Mouse (Mus musculus) thymus, adult 2 months (tissue): ENCODE measurements at regions not wholly inside any gene's neighbourhood (a gene's known extent, or its start where the extent isn't known, plus 50 kb on each side); places are given as distances from the start of the nearest gene placed in this dataset.

Experiments
- CTCF ChIP-seq: fragments of 200-500 bp; IDR thresholded peaks from 2 replicates; pipeline ENCODE4 v1.5.1; 2012; ENCODE audit warnings: mild to moderate bottlenecking, control low read depth, low read length, moderate library complexity, borderline replicate concordance; ENCODE audit not compliant: control insufficient read depth, poor library complexity, insufficient read depth; ENCODE audit errors: extremely low read depth
- POLR2A ChIP-seq: fragments of 200-500 bp; IDR thresholded peaks from 2 replicates; pipeline ENCODE4 v1.6.1; 2012; ENCODE audit warnings: mild to moderate bottlenecking, low read length, control low read depth, moderate library complexity; ENCODE audit not compliant: control insufficient read depth, poor library complexity, insufficient read depth; ENCODE audit errors: extremely low read depth

DNA sequence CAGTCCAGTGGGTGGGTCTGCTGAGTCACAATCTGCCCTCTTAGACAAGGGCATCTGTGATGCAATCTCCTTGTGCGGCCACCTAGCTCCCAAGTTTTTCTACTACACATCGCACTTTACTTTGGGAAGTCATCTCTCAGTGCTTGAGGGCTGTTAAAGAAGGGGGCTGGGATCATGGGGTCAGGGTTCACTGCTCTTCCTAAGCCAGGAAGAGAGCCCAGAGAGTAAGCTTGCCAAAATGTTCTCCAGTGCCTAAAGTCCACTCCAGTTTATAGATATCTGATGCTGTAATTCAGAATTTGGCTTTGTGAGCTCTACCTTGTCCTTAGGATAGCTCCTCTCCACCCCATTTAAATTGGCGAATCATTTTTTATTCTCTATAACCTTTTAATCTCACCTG is 347.2 kb downstream of the Zfp619 start:
- TF ChIP-seq POLR2A, result no peak
- no peak for TF ChIP-seq CTCF
